Mouse (Mus musculus): ENCODE results near the gene Xpo6.

Xpo6 gene

DNA sequence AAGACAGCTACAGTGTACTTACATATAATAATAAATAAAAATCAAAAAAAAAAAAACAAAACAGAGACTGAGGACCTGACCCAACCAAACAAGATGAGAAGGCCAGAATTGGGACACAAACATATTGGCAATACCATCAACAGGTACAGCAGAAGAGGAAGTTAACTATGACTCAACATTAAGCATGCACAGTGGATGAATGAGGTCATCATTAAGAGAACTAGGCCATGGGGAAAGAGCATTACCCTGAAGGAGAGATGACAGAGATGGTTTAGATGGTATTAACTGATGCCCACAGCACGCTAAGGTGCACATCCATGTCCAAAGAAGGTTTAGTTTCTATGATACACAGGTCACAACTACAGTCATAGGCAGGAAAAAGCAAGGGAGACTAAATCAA lies 6.1 kb downstream of the Xpo6 start:
- no peak for DNase-seq (ENCODE audit: low read depth, low spot score)

DNA sequence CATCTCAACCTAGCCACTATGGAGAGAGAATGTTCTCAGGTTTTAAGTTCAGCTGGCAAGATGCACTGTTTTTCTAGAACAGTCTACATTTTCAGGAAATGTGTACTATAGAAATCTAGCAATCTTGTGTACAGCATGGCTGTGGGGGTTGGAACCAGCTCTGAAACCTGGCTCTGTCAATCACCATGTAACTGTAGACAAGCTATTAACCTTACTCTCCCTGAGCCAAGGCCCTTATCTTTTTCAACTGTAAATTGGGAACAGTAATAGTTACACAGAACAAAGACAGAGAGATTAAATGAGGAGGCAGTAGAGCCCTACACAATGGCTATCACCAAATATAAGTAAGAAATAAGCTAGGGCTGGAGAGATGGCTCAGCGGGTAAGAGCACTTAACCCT lies 8.8 kb downstream of the Xpo6 start:
- DNase-seq (ENCODE audit: low read depth, low spot score), result no peak

DNA sequence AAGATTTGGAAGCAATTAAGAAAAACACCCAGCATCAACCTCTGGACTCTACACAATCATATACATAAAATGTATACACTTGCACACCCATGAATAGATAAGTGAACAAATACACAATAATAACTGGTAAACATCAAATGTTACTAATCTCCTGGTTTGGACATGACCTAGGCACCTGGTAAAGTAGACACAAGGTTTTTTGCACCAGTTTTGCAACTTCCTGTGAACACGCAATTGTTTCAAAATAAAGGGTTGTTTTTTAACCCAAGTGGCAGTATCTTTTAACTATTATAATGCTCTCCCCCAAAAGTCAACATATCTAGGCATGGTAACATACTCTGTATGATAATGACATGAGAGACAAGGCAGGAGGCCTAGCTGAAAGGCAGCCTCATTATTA lies 10.8 kb downstream of the Xpo6 start:
- no peak for DNase-seq (ENCODE audit: low read depth, low spot score)

DNA sequence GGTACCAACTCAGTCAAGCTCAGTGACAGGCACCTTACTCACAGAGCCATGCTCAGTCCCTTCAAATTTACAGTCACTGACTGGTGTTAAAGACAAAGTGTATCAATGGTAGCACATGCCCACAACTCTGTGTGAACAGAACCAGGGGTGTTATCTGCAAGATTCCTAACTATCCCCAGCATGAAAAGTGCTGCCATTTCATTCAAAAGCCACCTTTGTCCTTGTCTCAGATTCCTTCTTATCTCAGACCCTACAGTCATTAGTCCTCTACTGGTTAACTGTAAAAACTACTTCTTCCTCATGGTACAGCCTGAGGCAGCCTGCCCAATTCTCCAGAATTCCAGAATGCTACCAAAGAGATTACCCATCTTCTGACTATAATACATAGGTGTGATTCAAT lies 14.3 kb downstream of the Xpo6 start:
- DNase-seq (ENCODE audit: low read depth, low spot score), result no peak

DNA sequence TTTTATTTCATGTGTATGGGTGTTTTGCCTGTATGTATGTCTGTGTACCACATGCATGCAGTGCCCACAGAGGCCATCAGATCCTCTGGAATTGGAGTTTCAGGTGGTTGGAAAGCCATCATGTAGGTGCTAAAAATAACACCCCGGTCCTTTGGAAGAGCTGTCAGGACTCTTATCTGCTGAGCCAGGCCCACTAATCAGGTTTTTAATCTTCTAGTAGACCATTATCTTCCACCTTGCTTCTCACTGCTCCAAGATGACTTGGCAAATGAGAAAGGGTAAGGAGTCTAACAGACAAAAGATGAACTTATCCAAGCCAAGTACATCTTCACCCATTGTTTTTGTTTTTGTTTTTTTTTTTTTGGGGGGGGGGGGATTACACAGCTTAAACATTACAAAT lies 16.7 kb downstream of the Xpo6 start:
- no peak for DNase-seq (ENCODE audit: low read depth, low spot score)

DNA sequence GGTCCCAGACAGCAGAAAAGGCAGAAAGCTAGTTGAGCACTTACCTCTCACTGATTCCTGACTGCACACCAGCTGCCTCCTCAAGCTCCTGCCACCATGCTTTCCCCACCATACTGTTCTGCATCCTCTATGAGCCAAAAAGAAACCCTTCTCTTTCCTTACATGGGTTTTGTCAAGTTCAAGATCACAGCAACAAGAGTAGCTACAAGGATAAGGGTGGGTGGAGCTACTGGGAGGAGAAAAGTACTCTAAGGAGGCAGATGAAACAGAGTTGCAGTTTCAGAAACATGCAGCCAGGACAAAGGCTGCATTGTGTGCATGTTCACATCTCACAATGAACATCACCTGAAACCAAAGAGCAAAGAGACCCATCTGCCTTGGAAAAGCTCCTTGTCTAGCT lies 18.8 kb downstream of the Xpo6 start:
- no peak for DNase-seq (ENCODE audit: low read depth, low spot score)

DNA sequence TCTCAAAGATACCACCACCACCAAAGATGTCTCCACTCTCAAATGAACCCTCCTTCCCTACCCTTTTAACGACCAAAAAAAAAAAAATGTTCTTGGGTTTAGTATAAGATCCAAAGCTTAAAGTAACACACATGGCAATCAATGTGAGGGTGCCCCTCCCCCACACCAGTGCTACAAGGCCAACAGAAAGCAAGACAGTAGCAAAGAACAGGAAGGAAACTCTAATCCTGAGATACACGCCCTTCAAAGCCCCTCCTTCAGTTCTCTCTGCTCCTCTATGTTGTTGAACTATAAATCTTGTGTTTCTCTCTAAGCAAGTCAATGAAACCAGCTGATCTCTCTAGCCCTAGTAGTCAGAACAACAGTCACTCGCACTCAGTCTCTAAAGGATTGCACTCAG lies 19.3 kb downstream of the Xpo6 start:
- no peak for DNase-seq (ENCODE audit: low read depth, low spot score)

DNA sequence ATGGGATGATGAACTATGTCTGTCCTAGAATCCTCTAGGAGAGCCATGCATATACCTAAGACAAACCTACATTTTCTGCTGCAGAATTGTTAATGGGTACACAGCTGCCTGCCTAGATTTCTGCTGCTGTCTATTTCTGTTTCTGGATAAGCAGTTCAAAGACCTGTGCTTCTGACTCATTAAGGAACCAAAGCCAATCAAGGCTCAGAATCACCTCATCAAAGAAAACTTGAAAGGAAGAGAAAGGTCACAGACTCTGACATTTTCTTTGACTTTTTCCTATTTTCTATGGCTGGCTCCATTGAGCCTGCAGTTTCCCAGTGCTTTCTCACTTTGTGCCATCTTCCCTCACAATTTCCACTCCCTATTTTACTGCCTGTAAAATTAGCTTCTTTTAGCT lies 21.5 kb downstream of the Xpo6 start:
- no peak for DNase-seq (ENCODE audit: low read depth, low spot score)

DNA sequence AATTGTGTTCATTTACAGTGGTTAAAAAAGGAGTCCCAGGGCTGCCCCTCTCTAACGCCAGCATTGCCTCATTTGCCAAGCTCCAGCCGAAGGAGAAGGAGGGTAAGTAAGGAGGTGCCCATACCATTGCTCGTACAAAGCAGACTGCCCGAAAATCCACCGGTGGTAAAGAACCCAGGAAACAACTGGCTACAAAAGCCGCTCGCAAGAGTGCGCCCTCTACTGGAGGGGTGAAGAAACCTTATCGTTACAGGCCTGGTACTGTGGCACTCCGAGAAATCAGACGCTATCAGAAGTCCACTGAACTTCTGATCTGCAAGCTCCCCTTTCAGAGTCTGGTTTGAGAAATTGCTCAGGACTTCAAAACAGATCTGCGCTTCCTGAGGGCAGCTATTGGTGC lies 24.3 kb downstream of the Xpo6 start:
- no peak for DNase-seq (ENCODE audit: low read depth, low spot score)

DNA sequence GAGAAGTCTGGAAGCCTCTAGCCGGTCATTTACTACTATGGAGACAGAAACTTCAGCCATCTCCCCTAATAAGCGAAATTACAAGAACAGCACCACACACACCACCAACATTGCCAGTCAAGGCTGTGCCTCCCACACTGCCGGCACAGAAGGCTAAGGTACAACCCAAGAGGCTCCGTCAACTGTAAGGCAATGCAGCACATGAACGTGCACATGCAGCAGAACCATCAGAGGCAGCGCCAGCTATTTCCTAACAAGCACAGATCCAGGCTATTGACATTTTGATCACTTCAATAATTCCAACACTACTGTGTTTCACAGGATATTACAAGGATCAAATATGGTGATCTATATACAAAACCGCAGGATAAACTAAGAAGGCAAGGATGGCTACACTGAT lies 24.8 kb downstream of the Xpo6 start:
- DNase-seq (ENCODE audit: low read depth, low spot score), result no peak

DNA sequence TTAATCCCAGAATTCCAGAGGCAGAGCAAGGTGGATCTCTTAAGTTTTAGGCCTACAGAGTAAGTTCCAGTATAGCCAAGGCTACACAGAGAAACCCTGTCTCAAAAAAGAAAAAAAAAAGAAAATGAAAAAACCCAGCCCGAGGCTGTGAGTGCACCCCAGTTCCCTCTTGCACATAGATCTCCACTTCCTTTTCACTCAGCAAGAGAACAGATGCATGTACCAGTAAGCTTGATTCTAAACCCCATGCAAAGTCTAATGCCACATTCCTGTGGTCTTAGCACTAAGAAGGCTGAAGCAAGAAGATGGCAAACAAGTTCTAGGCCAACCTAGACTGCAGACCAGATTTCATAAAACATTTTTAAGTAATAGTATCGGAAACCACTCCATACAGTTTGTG lies 25.4 kb downstream of the Xpo6 start:
- no peak for DNase-seq (ENCODE audit: low read depth, low spot score)

DNA sequence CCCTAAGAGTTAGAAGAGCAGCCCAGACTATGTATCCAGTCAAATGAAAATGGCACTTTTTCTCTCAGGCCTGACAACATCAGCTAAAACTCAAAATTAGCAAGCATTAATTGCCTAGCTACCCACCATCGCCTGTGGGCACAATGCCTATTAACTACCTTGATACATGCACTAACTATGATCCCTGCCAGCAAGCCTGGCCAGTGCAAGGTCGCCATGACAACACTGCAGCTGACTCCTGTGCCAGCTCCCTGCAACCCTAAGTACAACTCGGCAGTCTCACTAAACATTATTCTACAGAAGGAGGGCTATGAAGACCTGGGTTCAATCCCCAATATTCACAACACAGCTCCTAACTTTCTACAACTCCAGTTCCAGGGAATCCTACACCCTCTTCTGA lies 28.3 kb downstream of the Xpo6 start:
- no peak for DNase-seq (ENCODE audit: low read depth, low spot score)

DNA sequence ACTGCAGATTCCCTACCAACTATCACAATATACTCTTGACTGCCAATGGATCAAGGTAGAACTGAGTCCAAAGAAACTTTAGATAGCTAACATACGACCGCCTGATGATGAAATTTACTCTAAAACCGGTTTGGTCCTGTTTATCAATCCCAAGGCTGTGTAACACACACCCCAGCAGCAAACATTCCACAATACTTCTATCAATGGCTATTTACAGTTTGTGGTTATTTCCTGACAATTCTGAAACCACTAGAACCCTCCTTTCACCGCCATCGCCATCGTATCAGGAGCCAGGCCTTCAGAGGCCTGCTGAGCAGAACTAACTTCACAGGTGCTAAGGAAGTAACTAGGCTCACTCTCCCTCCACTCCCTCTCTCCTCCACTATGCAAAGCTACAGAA lies 31.7 kb downstream of the Xpo6 start:
- no peak for DNase-seq (ENCODE audit: low read depth, low spot score)

DNA sequence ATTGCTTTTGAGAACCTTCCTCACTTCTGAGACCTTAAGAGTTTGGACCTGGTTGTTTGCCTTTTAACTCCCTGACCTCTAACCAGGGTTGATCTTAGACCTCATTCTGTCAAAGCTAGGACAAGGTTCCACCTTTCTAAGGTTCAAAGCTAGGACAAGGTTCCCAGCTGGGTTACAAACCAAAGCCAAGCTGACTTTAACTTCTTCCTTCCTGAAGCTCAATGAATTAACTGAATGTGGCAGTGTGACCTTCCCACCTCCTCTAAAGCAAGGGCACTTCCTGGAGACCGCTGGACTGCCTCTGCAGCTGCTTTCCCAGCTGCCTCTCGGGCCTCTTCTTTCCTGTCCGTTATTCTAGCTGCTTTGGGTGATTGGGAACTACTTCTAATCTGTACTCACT lies 32.9 kb downstream of the Xpo6 start:
- no peak for DNase-seq (ENCODE audit: low read depth, low spot score)

DNA sequence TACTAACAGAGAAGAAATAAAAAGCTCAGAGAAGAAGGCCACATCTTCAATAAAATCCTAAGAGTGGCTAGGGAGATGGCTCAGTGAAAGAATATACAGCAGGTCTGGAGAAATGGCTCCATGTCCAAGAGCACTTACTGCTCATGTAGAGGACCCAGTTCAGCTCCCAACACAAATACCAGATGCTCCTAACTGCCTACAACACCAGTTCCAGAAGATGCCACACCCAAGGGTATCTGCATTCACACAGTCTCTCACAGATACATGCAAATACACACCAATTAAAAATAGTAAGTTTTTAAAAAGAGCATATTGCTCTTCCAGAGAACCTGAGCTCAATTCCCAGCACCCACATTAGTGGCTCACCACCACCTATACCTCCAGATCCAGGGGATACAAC lies 33.7 kb downstream of the Xpo6 start:
- DNase-seq (ENCODE audit: low read depth, low spot score), result no peak

DNA sequence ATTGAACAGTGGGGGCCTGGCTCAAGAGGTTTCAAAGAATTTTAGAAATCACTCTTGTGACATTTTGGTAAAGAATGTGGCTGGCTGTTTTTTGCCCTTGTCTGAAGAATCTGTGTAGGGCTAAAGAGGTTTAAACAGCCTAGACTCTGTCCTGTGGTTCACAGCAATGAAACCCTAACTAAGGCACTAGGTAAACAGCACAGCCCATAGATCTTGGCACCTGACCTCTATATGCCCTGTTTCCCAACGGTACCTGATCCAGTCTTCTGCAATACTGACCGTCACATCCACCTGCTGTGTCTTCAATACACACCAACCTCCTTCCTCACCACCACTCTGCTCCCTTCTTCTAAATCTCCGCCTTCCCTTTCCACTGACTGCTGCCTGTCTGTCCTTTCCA lies 42.1 kb downstream of the Xpo6 start:
- DNase-seq (ENCODE audit: low read depth, low spot score), result no peak

DNA sequence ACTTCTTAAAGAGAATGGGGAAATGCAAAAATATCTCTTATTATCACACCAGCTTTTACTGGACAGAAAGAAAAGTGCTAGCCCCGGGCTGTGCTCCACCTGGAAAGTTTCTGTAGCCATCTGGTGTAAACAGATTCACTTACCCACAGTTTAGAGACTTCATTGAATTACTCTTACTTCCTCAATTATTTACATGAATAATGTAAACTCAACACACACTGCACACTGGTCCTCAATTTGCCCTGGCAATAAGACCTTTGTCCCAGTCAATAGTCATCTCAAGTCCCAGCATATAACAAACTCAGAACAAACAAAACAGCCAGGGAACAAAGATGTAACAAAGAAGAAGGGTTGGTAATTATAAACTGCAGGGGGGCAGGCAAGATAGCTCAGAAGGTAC lies 44.6 kb downstream of the Xpo6 start:
- no peak for DNase-seq (ENCODE audit: low read depth, low spot score)

DNA sequence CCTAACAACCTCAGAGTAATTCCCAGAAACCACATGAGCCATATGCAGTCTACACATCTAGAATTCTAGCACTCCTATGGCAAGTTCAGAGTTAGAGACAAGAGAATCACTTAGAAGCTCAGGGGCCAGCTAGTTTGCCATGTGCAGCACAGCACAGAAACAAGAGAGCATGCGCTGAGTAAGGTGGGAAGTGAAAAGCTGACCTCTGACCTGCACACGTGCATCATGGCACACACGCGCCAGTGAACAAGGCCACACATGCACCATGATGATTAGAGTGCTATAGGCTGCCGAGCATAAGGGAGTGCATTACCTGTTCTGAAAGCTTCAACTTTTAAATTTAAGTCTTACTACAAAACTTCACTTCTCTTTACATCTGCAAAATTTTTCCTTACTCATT lies 45.6 kb downstream of the Xpo6 start:
- no peak for DNase-seq (ENCODE audit: low read depth, low spot score)

DNA sequence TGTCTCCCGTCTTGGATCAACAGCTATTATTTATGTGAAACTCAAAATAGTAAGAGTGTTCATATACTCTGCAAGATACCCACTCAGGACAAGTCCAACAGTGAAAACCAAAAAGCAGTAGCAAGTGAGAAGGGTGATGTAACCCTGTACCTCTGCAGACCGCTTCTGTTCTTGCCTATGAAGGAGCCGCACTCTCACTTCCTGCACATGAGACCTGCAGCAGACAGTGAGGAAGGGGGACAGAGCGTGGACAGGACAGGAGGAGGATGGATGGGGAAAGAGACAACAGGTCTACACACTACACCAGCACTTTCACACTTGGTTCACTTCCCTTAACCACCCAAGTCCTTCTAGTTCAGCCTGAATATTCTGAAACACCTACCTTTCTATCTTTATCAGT lies 48.0 kb downstream of the Xpo6 start:
- no peak for DNase-seq (ENCODE audit: low read depth, low spot score)

DNA sequence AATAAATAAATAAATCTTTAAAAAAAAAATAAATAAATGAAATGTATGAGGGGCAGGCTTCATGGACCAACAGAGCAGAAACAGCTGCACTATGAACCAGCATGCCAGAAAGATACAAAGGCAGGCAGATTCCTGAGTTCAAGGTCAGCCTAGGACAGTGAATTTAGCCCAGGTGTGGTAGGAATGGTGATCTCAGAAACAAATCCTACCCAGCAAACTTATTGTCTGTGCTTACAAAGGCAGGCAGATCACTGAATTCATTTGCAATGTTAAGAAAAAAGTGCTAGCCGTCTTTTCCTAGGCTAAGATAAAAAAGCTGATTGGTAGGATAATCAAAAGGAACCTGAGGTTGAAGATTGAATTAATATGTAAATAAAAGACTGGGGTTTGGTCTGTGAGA lies 54.1 kb downstream of the Xpo6 start:
- no peak for DNase-seq (ENCODE audit: low read depth, low spot score)

DNA sequence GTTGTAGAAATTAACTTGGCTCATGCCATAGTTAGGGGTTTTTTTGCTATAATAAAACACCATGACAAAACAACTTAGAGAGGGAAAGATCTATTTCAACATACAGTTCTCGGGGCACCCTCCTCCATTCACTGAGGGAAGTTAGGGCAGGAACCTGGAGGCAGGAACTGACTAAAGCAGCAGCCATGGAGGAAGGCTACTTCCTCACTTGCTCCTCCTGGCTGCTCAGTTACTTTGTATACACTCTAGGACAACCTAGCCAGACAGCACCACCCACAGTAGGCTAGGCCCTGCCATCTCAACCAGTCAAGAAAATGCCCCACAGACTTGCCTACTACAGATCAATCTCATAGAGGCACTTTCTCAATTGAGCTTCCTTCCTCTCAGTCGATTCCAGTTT lies 55.9 kb downstream of the Xpo6 start:
- DNase-seq (ENCODE audit: low read depth, low spot score), result no peak

DNA sequence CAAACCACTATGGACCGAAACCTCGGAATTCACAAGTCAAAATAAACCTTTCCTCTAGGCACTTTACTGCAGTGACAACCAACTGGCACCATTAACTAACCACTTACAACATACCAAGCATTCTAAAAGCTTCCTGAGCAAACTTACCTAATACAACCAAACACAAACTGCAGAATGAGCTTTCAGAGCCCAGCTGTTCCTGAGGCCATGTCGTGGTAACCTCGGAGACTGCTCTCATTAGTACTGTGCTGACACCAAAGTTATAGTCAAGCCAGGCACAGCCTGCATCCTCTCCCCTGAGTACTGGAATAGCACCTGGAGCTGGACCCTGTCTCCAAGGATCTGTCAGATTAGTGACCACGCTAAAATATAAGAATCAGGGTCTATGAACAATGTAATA lies 62.5 kb downstream of the Xpo6 start:
- DNase-seq (ENCODE audit: low read depth, low spot score), result no peak

DNA sequence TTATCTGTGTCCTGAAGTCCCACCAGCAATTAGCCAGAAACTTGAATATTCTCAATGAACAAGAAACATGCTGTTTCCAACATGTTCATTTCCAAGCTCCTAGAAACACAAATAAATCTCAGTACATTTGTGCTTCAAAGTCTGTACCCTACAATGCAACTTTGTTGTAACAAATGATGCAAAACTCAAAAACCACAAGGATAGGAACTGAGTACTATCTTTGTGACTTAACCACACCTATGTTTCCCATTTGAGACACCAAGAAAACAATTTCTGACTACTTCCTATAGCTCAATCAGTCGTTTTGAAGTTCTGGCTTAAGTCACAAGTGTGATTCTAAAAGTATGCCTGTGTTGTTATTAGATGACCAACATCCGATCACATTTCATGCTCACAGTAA lies 64.9 kb downstream of the Xpo6 start:
- no peak for DNase-seq (ENCODE audit: low read depth, low spot score)

DNA sequence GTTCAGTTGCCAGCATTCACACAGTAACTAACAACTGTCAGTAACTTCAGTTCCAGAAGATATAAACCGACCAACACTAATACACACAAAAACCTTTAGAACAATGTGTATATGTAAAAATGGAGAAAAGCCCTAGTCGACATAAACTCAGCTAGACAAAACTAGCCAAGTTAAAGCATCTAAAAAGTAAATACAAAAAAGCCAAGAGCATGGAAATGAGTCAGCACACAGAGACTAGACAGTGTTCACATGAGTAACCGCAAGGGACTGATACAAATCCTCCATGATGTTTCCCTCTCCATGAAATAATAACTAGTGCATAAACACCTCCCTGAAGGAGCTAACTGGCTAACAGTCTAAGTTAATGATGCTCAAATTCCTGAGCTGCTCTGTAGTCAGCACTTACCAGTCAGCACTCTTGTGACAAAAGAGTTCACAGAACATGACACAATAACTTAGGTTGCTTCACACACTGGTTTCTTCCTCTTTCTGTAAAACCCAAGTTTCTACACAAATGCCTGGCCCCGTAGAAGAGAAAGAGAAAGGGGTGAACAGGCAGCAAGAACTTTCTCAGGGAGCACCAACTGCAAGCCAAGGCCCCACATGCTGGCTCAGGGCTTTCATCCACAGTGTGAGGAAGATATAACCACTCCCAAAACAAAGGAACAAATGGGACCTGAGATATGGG lies 65.5 kb downstream of the Xpo6 start:
- DNase-seq (ENCODE audit: low read depth, low spot score), result no peak

DNA sequence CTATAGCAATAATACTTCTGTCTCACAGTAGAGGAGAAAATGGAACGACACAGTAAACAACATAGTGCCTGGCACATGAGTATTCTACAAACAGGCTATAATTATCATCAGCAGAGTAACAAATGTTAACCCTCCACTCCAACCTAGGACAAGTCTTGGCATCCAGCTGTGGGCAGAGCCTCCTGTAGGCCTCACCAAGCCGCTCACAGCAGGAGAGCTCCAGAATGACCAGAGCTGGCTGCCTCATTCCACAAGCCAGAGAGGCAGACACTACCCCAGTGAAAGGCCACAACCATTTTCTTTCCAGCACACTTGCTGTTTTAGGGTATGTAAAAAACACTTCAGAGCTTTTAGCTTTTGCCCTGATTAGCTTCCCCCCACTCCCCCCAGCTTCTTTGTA lies 72.6 kb downstream of the Xpo6 start:
- DNase-seq (ENCODE audit: low read depth, low spot score), result no peak
